Mouse (Mus musculus) liver, embryonic 15.5 days (tissue): ENCODE measurements around the gene Slc6a6. TPM values are rescaled to one million over a fixed set of nuclear protein-coding genes. Genes with fewer than 3 reads are reported as not detected.

Experiments
- ATAC-seq: fragments of 200-750 bp; cut with Nextera tagmentation; 2 replicates; pipeline ENCODE4 v1.8.0; 2017; ENCODE audit warnings: moderate number of reproducible peaks, mild to moderate bottlenecking, moderate library complexity; ENCODE audit not compliant: insufficient read depth
- H3K27ac ChIP-seq: fragments of 300-500 bp; sonication (generic); replicated peaks from 2 replicates; pipeline ENCODE4 v1.5.1; 2015; ENCODE audit warnings: mild to moderate bottlenecking, inconsistent platforms
- H3K27me3 ChIP-seq: fragments of 300-500 bp; sonication (generic); 2 replicates; pipeline ENCODE4 v1.6.1; 2015; ENCODE audit warnings: mild to moderate bottlenecking, inconsistent platforms
- H3K36me3 ChIP-seq: fragments of 300-500 bp; sonication (generic); replicated peaks from 2 replicates; pipeline ENCODE4 v1.6.1; 2015; ENCODE audit warnings: moderate library complexity, mild to moderate bottlenecking, inconsistent platforms
- H3K4me1 ChIP-seq: fragments of 300-500 bp; sonication (generic); replicated peaks from 2 replicates; pipeline ENCODE4 v1.6.1; 2015; ENCODE audit warnings: inconsistent platforms
- H3K4me2 ChIP-seq: fragments of 300-500 bp; sonication (generic); 2 replicates; pipeline ENCODE4 v1.6.1; 2015; ENCODE audit warnings: moderate library complexity, mild to moderate bottlenecking, inconsistent platforms
- H3K4me3 ChIP-seq: fragments of 300-500 bp; sonication (generic); replicated peaks from 2 replicates; pipeline ENCODE4 v1.5.1; 2015; ENCODE audit warnings: mild to moderate bottlenecking, inconsistent platforms
- H3K9ac ChIP-seq: fragments of 300-500 bp; sonication (generic); 2 replicates; pipeline ENCODE4 v1.6.1; 2015; ENCODE audit warnings: moderate library complexity, mild to moderate bottlenecking, inconsistent platforms
- H3K9me3 ChIP-seq: fragments of 300-500 bp; sonication (generic); replicated peaks from 2 replicates; pipeline ENCODE4 v1.6.1; 2016; ENCODE audit warnings: inconsistent platforms
- WGBS: fragments of 180-500 bp; shearing (Covaris S2); methylation state at CpG from one replicate; pipeline ENCODE4 v1.1.7; 2015; ENCODE audit warnings: mixed read lengths; ENCODE audit not compliant: insufficient replicate concordance; 5-methylcytosine and 5-hydroxymethylcytosine counted together
- polyA plus RNA-seq: library from polyadenylated mRNA; unstranded; fragments of >200 nt; fragmentation: Nextera tagmentation; extraction: Ambion mirVana; gene quantifications from 2 replicates; pipeline ENCODE4 v1.2.1, GENCODE M21; 2015

Gene Slc6a6
- polyA plus RNA-seq, 1 experiment from 2014 or later, result 20.1 TPM

DNA sequence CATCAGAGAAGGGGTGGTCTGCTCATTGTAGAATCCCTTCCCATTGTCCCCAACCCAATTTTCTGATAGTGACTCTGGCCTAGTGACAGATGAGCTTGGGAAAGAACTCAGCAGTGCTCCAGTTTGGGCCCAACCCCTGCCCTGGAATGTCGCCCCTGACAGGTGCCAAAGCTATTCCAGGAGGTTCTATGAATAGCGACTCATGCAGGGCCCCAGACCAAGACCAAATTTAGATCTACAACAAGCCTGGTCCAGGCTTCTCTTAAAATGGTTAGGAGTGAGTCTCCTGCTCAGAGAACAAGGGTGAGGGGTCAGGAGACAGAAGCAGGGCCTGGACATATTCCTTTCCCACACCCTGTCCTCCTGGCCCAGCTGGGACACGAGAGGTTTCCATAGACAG is 101.2 kb downstream of the Slc6a6 start:
- no peak overlapping the region for H3K4me2 ChIP-seq
- H3K4me3 ChIP-seq, result no peak overlapping the region
- WGBS, result 52% methylated on average over 3 of the region's 3 CpGs
- H3K27ac ChIP-seq, result no peak overlapping the region
- H3K4me1 ChIP-seq, result no peaks in the 10 kb centered on the region
- no peak overlapping the region for H3K9ac ChIP-seq
- H3K27me3 ChIP-seq, result no peaks in the 10 kb centered on the region
- ATAC-seq, result no peak
- H3K9me3 ChIP-seq, result no peaks in the 10 kb centered on the region
- H3K36me3 ChIP-seq, result no peaks in the 10 kb centered on the region

GRCm38 (mm10) chr6:91788311-91788798 is 104.5 kb downstream of the Slc6a6 start:
- Histone ChIP-seq H3K27me3 (no peaks in the 10 kb centered on the region), H3K4me1 (no peaks in the 10 kb centered on the region), H3K9ac (no peak overlapping the region), H3K36me3 (no peaks in the 10 kb centered on the region), H3K27ac (no peak overlapping the region), H3K4me3 (no peak overlapping the region), H3K9me3 (no peaks in the 10 kb centered on the region), H3K4me2 (no peak overlapping the region)
- 68% methylated on average over 9 of the region's 9 CpGs for WGBS
- no peak for ATAC-seq

DNA sequence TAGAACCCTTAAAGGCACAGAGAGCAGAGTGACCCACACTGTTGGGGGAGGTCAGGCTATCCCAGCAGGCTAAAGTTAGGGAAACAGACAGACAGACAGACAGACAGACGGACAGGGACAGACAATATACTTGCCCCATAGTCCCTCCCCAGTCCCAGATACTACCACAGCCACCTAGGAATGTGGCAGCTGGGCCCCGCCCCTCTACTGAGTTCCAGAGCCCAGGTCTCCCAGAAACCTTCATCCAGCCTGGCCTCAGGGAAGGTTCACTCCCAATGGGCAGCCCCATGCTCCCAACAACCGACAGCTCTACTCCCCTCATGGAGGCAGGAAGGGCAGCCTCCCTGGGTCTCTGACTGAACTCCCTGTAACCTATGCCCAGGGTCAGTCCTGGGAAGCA is 111.8 kb downstream of the Slc6a6 start:
- ATAC-seq, result no peak

DNA sequence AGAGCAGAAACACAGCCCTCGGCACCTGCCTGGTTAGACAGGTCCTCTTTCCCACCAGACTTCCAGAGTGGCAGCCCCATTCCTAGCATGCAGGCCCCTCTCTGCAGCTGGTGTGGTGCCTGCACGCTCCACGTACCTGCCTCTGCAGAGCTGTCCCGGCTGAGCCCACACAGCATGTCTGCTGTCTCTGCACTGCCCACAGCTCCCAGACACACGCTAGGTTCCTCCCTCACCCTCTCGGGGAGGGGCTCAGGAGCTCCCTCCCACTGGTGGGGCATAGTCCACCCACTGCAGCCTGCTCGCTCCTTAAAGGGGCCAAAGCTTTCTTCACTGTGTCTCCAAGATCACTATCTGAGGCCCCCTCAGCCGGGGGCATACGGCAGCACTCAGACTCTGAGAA is 112.2 kb downstream of the Slc6a6 start:
- no peak overlapping the region for H3K27ac ChIP-seq
- no peak for ATAC-seq
- no peaks in the 10 kb centered on the region for H3K4me1 ChIP-seq
- H3K36me3 ChIP-seq, result no peaks in the 10 kb centered on the region
- H3K9me3 ChIP-seq, result no peaks in the 10 kb centered on the region
- H3K4me3 ChIP-seq, result no peak overlapping the region
- H3K9ac ChIP-seq, result no peak overlapping the region
- no peak overlapping the region for H3K4me2 ChIP-seq
- 0 out of 2 replicates have a peak, but pooled peaks cover 5% of the 10 kb centered on the region for H3K27me3 ChIP-seq
- 50% methylated on average over 9 of the region's 9 CpGs for WGBS

More for the DNA sequence above, 111.8 kb downstream of the Slc6a6 start:
- 0 out of 2 replicates have a peak, but pooled peaks cover 5% of the 10 kb centered on the region for H3K27me3 ChIP-seq
- no peak overlapping the region for H3K9ac ChIP-seq
- no peaks in the 10 kb centered on the region for H3K4me1 ChIP-seq
- no peak overlapping the region for H3K4me3 ChIP-seq
- no peaks in the 10 kb centered on the region for H3K9me3 ChIP-seq
- no peak overlapping the region for H3K4me2 ChIP-seq
- H3K27ac ChIP-seq, result no peak overlapping the region
- H3K36me3 ChIP-seq, result no peaks in the 10 kb centered on the region
- WGBS, result 33% methylated on average over 3 of the region's 3 CpGs

DNA sequence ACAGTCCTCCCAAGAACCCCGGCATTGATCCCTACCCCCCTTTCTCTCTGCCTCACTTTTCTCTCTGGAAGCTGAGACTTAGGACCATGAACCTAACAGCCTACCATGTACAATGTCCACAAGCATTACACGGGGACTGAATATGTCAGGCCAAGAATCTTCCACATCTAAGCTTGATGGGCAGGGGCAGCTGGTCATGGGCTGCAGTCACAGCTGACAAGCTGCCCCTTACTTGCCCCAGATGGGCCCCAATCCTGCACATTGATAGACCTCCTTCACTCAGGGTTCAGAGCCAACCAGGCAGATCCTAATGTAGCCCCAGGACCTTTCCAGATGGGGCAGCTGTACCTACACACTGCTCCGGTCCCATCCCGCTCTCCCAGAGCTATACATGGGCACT is 112.9 kb downstream of the Slc6a6 start:
- H3K27me3 ChIP-seq, result 0 out of 2 replicates have a peak, but pooled peaks cover 5% of the 10 kb centered on the region
- no peak overlapping the region for H3K4me2 ChIP-seq
- no peak overlapping the region for H3K9ac ChIP-seq
- H3K4me3 ChIP-seq, result no peak overlapping the region
- ATAC-seq, result no peak
- no peaks in the 10 kb centered on the region for H3K9me3 ChIP-seq
- H3K4me1 ChIP-seq, result no peaks in the 10 kb centered on the region
- no peak overlapping the region for H3K27ac ChIP-seq
- 71% methylated on average over 4 of the region's 4 CpGs for WGBS
- H3K36me3 ChIP-seq, result no peaks in the 10 kb centered on the region

DNA sequence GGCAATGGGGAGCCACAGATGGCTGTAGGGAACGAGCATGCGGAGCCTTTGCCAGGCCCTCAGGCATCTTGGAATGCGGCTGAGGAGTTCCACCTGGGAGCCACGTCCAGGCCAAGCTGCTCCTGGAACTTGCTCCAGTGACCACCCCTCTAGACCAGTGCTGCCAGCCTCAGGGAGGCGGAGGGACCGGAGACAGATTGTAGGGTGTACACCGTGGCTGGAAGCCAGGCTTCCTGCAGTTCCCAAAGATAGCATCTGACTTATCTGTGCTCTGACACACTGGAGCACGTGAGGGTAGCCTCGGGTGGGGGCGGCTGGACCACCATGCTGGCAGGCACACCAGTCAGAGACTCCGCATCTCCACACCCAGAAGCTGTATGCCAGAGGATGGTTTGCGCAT is 114.6 kb downstream of the Slc6a6 start:
- Histone ChIP-seq H3K27me3 (0 out of 2 replicates have a peak, but pooled peaks cover 5% of the 10 kb centered on the region), H3K9me3 (no peaks in the 10 kb centered on the region), H3K36me3 (no peaks in the 10 kb centered on the region), H3K27ac (no peak overlapping the region), H3K4me1 (no peaks in the 10 kb centered on the region), H3K9ac (no peak overlapping the region), H3K4me2 (no peak overlapping the region), H3K4me3 (no peak overlapping the region)
- WGBS, result 50% methylated on average over 12 of the region's 12 CpGs
- no peak for ATAC-seq

DNA sequence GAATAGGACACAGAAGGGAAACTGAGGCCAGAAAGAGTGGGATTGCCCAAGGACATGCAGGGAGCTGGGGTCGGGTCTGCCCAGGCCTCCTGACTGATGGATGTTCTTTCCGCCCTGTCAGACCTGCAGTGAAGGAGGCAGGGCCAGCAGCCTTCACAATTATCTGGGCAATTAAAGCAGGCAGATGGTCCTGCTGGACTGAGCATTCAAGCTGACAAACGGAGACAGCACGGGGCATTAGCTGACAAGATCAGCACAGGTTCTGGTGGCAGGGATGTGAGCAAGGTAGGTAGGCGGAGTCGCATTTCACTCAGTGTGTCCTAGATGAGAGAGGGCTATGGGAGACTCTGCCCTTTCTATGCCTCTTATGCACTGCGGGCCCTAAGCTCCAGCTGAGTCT is 120.3 kb downstream of the Slc6a6 start:
- H3K4me2 ChIP-seq, result no peak overlapping the region
- WGBS, result 39% methylated on average over 7 of the region's 7 CpGs
- H3K9ac ChIP-seq, result no peak overlapping the region
- no peaks in the 10 kb centered on the region for H3K36me3 ChIP-seq
- no peaks in the 10 kb centered on the region for H3K4me1 ChIP-seq
- no peaks in the 10 kb centered on the region for H3K9me3 ChIP-seq
- ATAC-seq, result no peak
- peaks cover 50% of the 10 kb centered on the region for H3K27me3 ChIP-seq
- no peak overlapping the region for H3K4me3 ChIP-seq
- H3K27ac ChIP-seq, result no peak overlapping the region

- no peak for ATAC-seq
- H3K9ac ChIP-seq, result no peak overlapping the region
- peaks cover 50% of the 10 kb centered on the region for H3K27me3 ChIP-seq
- no peak overlapping the region for H3K27ac ChIP-seq
- no peaks in the 10 kb centered on the region for H3K36me3 ChIP-seq
- 3% methylated on average over 23 of the region's 23 CpGs for WGBS
- no peak overlapping the region for H3K4me3 ChIP-seq
- H3K4me1 ChIP-seq, result no peaks in the 10 kb centered on the region
- H3K4me2 ChIP-seq, result no peak overlapping the region
- H3K9me3 ChIP-seq, result no peaks in the 10 kb centered on the region
Measured at GRCm38 (mm10) chr6:91807169-91807568, 123.3 kb downstream of the Slc6a6 start.

GRCm38 (mm10) chr6:91808022-91808421 is 124.2 kb downstream of the Slc6a6 start:
- Histone ChIP-seq H3K36me3 (no peaks in the 10 kb centered on the region), H3K27me3 (peaks cover 50% of the 10 kb centered on the region)
- no peak for ATAC-seq

More at GRCm38 (mm10) chr6:91808022-91808421, 124.2 kb downstream of the Slc6a6 start:
- no peak overlapping the region for H3K4me2 ChIP-seq
- H3K9me3 ChIP-seq, result no peaks in the 10 kb centered on the region
- no peak overlapping the region for H3K27ac ChIP-seq
- H3K4me1 ChIP-seq, result no peaks in the 10 kb centered on the region
- 30% methylated on average over 6 of the region's 6 CpGs for WGBS
- H3K4me3 ChIP-seq, result no peak overlapping the region
- H3K9ac ChIP-seq, result no peak overlapping the region

Other genes with a start within 250 kb of the Slc6a6 start
- gene Chchd4, start 210.5 kb upstream of the Slc6a6 start, polyA plus RNA-seq, result 12.3 and 13.8 TPM in 2 replicates
- gene Tmem43, start 210.3 kb upstream of the Slc6a6 start, polyA plus RNA-seq, result 12.0 and 12.2 TPM in 2 replicates
- gene Xpc, start 168.2 kb upstream of the Slc6a6 start, polyA plus RNA-seq, result 5.0 and 5.1 TPM in 2 replicates
- gene Lsm3, start 168.1 kb upstream of the Slc6a6 start, polyA plus RNA-seq, result 94.8 and 106 TPM in 2 replicates
- gene Grip2, start 143.2 kb downstream of the Slc6a6 start, polyA plus RNA-seq, result 0.10 and 0.12 TPM in 2 replicates
- gene Ccdc174, start 194.0 kb downstream of the Slc6a6 start, polyA plus RNA-seq, result 9.2 and 11.7 TPM in 2 replicates
- 0.08 and 0.13 TPM in 2 replicates for gene 4930590J08Rik, start 218.8 kb downstream of the Slc6a6 start, polyA plus RNA-seq